Mouse (Mus musculus): ENCODE measurements around the gene Glycam1.
"Not testable (repeated sequence)": the region's sequence is repeated elsewhere in the genome, so short reads cannot be mapped to it uniquely, and the experiment has no call there.

Glycam1 gene

GRCm38 (mm10) chr15:103564981-103565380 lies at the start of gene Glycam1:
TSS of gene Glycam1 (minus strand) at chr15:103565081.
- no peak for DNase-seq (ENCODE audit: low read depth)

GRCm38 (mm10) chr15:103604481-103604880 lies 39.6 kb upstream of the Glycam1 start:
- DNase-seq (ENCODE audit: low read depth): no peak

DNA sequence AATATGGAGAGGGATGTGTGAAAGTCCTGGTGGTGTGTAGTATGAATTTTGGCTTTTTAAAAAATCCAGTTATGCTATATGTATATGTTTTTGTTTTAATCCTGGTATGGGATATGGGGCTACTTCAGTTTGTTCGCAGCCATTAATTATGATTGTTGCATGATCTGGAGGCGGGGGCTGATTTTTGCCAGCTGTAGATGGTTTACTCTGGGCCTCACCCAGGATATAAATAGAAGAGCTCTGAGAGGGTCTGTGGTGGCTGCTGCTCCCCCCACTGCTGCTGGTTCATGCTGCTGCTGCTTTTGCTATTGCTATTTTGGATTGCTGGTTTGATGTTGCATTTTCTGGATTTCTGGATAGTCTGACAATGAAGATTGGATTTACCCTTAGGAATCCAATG lies 25.9 kb upstream of the Glycam1 start:
- no peak for DNase-seq (ENCODE audit: low read depth)

DNA sequence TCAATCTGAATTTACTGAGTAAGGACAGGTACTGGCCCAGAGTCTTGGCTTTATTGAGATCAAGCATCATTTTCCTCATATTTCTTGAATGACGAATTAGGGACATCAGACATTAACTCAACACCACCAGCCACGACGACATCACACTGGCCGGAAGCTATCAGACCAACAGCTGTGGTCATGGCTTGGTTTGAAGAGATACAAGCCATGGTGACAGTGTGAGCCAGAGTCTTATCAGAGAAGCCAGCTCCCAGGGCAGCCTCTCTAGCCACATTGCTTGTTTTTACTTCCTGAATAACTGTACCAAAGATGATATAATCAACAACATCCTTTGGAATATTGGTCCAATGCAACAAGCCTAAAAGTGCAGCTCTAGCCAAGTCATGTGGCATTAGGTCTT lies 22.9 kb upstream of the Glycam1 start:
- DNase-seq (ENCODE audit: low read depth): not testable (repeated sequence)

GRCm38 (mm10) chr15:103585876-103586275 lies 21.0 kb upstream of the Glycam1 start:
- DNase-seq (ENCODE audit: low read depth): no peak

GRCm38 (mm10) chr15:103552096-103552690 lies 12.7 kb downstream of the Glycam1 start:
- DNase-seq (ENCODE audit: low read depth): peak; percentile 59

GRCm38 (mm10) chr15:103551053-103551452 lies 13.8 kb downstream of the Glycam1 start:
- DNase-seq (ENCODE audit: low read depth): no peak

- DNase-seq (ENCODE audit: low read depth): no peak
These were observed 15.4 kb downstream of the Glycam1 start for GRCm38 (mm10) chr15:103549475-103549874.

GRCm38 (mm10) chr15:103547983-103548382 lies 16.9 kb downstream of the Glycam1 start:
- DNase-seq (ENCODE audit: low read depth): no peak

GRCm38 (mm10) chr15:103542526-103542925 lies 22.4 kb downstream of the Glycam1 start:
- no peak for DNase-seq (ENCODE audit: low read depth)

- DNase-seq (ENCODE audit: low read depth): no peak
These were observed 24.2 kb downstream of the Glycam1 start for GRCm38 (mm10) chr15:103540646-103541045.

DNA sequence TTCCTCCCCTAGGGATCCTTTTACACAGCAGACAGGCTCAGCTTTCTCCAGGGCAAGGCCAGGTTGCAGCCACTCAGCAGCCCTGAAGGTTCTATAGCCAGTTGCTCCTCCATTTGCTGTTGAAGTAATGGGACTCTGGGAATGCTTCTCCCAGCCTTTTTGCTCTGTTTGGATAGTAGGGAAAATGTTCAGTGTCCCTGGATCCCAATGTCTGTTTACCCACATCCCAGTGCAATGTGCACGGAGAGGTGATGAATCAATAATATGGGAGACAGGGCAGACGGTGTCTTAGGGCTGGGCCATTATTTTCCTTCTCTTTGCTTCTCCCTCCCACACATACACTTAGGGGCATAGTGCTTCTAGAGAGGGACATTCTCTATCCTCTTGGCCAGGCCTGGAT lies 25.6 kb downstream of the Glycam1 start:
- DNase-seq (ENCODE audit: low read depth): no peak

DNA sequence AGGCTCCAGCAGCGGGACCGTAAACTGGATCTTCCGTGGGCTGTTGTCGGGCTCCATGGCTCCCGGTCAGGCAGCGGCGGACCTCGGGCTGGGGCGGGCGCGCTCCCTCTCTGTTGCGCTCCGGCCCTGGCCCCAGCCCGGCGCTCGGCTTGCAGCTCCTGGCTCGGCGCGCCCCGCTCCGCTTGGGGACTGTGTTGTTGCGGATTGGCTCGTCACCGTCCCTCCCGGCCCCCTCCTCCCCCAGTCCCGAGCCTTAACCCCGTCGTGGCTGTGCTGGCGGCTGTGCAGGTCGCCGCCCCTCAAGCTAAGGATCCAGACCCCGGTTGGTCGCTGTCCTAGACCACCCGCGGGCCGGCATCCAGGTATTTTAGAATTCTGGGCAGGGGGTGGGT lies 27.1 kb downstream of the Glycam1 start, which contains the start of gene Ppp1r1a:
TSS of gene Ppp1r1a (minus strand) at position 182 of the 392 bp plus-strand sequence.
- no peak for DNase-seq (ENCODE audit: low read depth)

DNA sequence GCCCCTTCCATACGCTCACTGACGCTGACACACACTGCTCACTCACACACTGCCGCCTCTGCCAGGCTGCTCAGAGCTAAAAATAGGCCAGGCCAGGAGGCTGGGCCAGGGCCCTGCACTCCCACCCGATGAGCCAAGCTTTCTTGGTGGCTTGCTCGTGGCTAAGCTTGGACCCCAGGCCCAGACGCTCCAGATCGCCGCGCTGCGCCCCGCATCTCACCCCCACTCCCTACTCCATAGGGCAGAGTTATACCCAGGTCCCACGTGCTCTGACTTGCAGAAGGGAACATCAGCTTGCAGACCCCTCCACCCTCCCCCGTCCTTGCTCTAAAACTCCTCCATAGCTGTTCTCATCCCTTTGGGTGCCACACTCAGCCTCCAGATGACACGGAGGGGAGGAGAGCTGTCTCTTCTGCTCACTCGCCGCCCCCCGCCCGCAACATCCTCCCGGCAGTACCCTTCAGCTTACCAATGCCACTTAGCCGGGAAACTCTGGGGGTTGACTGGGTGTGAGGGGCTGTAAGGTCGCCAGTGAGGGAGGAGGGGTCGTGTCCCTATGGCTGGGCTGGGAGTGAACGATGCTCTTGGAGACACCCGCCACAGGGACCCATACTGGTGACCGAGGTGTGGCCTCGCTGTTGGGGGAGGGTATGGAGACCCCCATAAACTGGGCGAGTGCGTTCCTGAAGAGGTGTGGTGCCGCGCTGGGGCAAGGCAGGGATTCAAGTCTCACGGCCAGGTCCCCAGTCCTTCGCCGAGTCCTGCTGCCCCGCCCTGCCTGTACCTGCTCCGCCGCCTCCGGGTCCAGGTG lies 27.7 kb downstream of the Glycam1 start:
- DNase-seq (ENCODE audit: low read depth): no peak

GRCm38 (mm10) chr15:103536456-103536855 lies 28.4 kb downstream of the Glycam1 start:
- no peak for DNase-seq (ENCODE audit: low read depth)

GRCm38 (mm10) chr15:103535786-103536185 lies 29.1 kb downstream of the Glycam1 start:
- no peak for DNase-seq (ENCODE audit: low read depth)

- DNase-seq (ENCODE audit: low read depth): no peak
These were observed 29.9 kb downstream of the Glycam1 start for GRCm38 (mm10) chr15:103535030-103535429.

DNA sequence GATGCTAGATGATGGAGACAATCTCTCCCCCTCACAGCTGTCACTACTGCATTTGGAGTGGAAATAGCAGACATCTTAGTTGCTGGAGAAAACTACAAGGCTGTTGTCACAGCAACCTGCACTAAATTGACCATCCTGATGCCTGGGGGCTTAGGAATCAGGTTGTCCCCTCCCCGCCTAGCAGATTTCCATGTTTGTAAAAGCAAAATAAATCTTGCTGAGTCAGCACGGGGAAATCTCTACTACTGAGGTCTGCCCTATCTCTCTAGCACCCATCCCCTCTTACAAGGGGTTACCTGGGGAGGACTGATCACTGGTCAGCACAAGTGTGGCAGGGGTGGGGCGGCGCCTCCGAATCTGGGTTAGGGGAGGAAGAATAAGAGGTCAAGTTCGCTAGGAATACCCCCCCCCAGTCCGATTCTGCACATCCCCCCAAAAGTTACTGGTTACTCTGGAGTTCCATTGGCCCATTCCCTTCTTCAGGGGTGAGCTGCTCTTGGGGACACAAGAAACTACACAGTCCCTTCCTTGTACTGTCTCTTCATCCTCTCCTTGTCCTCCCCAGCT lies 30.7 kb downstream of the Glycam1 start:
- DNase-seq (ENCODE audit: low read depth): no peak

DNA sequence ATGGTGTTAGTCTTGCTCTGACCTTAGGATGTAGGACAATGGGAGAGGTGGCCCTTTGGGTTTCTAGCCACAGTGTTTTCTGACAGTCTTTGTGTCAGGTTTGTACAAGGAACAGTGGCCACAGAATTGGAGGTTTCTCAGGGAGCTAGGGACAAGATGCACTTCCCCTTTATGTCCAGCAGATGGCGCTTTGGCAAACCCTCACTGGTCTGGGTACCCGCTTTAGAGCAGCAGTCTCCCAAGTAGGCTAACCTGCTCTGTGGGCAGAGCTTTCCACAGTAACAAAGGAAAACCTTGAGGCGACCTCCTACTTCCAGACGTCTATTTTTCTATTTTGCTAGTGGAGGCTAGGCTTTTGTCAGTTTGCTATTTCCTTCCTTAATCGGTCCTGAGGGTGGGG lies 34.5 kb downstream of the Glycam1 start:
- peak; percentile 54 for DNase-seq (ENCODE audit: low read depth)

DNA sequence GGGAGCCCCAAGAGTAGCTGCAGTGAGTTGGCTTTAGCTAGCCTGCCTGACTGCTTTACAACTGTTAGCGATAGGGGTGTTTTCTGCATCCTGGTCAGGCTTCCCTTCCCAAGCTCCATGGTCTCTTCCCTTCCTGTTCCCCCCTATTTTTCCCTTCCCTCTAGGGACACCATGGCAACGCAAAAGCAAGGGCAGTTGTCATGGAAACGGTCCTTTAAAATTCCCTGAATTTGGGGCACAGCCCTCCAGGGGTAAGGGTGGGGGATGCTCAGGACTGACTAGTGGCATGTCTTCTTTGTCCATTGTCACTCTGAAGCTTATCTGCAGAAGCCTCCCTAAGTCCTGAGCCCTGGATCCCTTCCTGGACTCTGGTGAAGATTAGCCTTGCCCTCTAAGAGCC lies 41.7 kb downstream of the Glycam1 start:
- DNase-seq (ENCODE audit: low read depth): no peak

GRCm38 (mm10) chr15:103522458-103523099 lies 42.3 kb downstream of the Glycam1 start:
- DNase-seq (ENCODE audit: low read depth): no peak

Measured in naive thymus-derived CD4-positive, alpha-beta T cell, adult 2 months (primary cell).